In the genomic region with DNA sequence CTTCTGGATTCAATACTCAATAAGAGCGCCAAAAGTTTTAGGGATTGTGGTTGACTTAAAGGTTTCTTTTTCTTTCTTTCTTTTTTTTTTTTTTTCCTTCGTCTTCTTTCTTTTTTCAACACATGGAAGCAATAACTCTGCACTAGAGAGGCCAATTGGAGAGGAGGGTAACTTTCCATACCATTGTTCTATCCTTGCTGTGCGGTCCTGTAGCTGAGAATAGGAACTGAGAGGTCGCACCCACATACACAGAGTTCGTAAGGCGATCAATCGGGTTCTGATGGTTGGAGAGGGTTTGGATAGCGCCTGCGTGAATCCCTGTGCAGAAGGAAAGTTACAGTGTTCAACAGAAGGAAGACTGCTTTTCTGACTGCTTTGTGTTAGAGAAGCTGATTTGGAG, we compare ENCODE assay signal across 21 mouse cellular contexts.
DNase-seq lines count a peak whose midpoint lies in the region; ATAC-seq lines count a peak whose summit lies in the region.
"Had no signal": no experiment of that assay in that cellular context is flagged by ENCODE, and none has a peak within 500 bp of the region (broad histone marks: within the 10 kb centered on the region; RNA-seq: fewer than 3 reads in every experiment).

No protein-coding gene starts in this region.

- ATAC-seq in embryonic facial prominence, embryonic 14.5 days (ENCODE audit: low read depth) = 0 out of 2 replicates have a peak, but pooled peaks have one; percentile 12
- ATAC-seq in limb, embryonic 13.5 days (ENCODE audit: low FRiP score, low read depth) = peak; percentile 77; the same call in 1 of the 2 replicates
- no peak for ATAC-seq in kidney, embryonic 15.5 days (replicated peaks; ENCODE audit: low FRiP score)
- ATAC-seq: forebrain, embryonic 15.5 days; intestine, embryonic 16.5 days had no signal

- H3K9ac ChIP-seq in embryonic facial prominence, embryonic 14.5 days (ENCODE audit: low read depth, low read length) = peak overlapping the region; percentile 40; the same call in 1 of the 2 replicates
- H3K9ac ChIP-seq in limb, embryonic 13.5 days = no peak overlapping the region
- H3K9ac ChIP-seq in kidney, embryonic 15.5 days = no peak overlapping the region
- H3K9ac ChIP-seq: forebrain, embryonic 15.5 days; heart, embryonic 12.5 days; hindbrain, embryonic 15.5 days had no signal

- H3K27me3 ChIP-seq in embryonic facial prominence, embryonic 10.5 days (replicated peaks; ENCODE audit: low read depth, poor library complexity, severe bottlenecking) = no peaks in the 10 kb centered on the region
- no peaks in the 10 kb centered on the region for H3K27me3 ChIP-seq in embryonic facial prominence, embryonic 14.5 days (replicated peaks; ENCODE audit: control insufficient read depth, insufficient read depth, low read length)
- no peaks in the 10 kb centered on the region for H3K27me3 ChIP-seq in limb, embryonic 13.5 days
- no peaks in the 10 kb centered on the region for H3K27me3 ChIP-seq in kidney, embryonic 15.5 days
- H3K27me3 ChIP-seq: forebrain, embryonic 15.5 days; heart, embryonic 12.5 days; hindbrain, embryonic 15.5 days had no signal

- WGBS in embryonic facial prominence, embryonic 10.5 days = 46% methylated on average over 9 of the region's 9 CpGs
- WGBS in embryonic facial prominence, embryonic 14.5 days = 35% methylated on average over 9 of the region's 9 CpGs
- WGBS in limb, embryonic 13.5 days = 39% methylated on average over 9 of the region's 9 CpGs
- 83% methylated on average over 9 of the region's 9 CpGs for whole genome bisulfite sequencing in kidney, embryonic 15.5 days

- peak overlapping the region; percentile 40 for H3K4me2 ChIP-seq in embryonic facial prominence, embryonic 14.5 days (ENCODE audit: low read depth, low read length)
- peak overlapping the region; percentile 37 for H3K4me2 ChIP-seq in limb, embryonic 13.5 days (replicated peaks)
- H3K4me2 ChIP-seq in kidney, embryonic 15.5 days = no peak overlapping the region
- H3K4me2 ChIP-seq: forebrain, embryonic 15.5 days; heart, embryonic 12.5 days; hindbrain, embryonic 15.5 days had no signal

- H3K4me1 ChIP-seq in embryonic facial prominence, embryonic 10.5 days = peaks cover 18% of the 10 kb centered on the region
- H3K4me1 ChIP-seq in embryonic facial prominence, embryonic 14.5 days (ENCODE audit: control insufficient read depth, insufficient read depth, low read length) = peaks cover 11% of the 10 kb centered on the region
- peaks cover 23% of the 10 kb centered on the region for H3K4me1 ChIP-seq in limb, embryonic 13.5 days
- H3K4me1 ChIP-seq in kidney, embryonic 15.5 days = 0 out of 2 replicates have a peak, but pooled peaks cover 2% of the 10 kb centered on the region
- H3K4me1 ChIP-seq: hindbrain, embryonic 15.5 days had no signal

- peak; percentile 22 for DNase-seq in embryo, embryonic 10.5 days (ENCODE audit: low spot score)
- peak; percentile 19 for DNase-seq in embryonic facial prominence, embryonic 10.5 days (ENCODE audit: low spot score)
- DNase-seq in embryonic facial prominence, embryonic 14.5 days (ENCODE audit: low spot score) = peak; percentile 60
- no peak for DNase-seq in thymus, postnatal 36 days
- no peak for DNase-seq in liver
- no peak for DNase-seq in kidney, adult 18-20 months
- DNase-seq: adrenal gland, adult 2 months; adrenal gland, postnatal 25 days; cerebellum, adult 18-20 months; cerebellum, adult 9-11 months; cerebellum, postnatal 36 days; gastrocnemius, postnatal 10 days; heart, adult 18-20 months had no signal

- H3K27ac ChIP-seq in embryonic facial prominence, embryonic 10.5 days (replicated peaks) = no peak overlapping the region
- no peak overlapping the region; the same call in 1 of the 2 replicates for H3K27ac ChIP-seq in embryonic facial prominence, embryonic 14.5 days (replicated peaks; ENCODE audit: low read depth, low read length)
- H3K27ac ChIP-seq in limb, embryonic 13.5 days = no peak overlapping the region
- no peak overlapping the region for H3K27ac ChIP-seq in kidney, embryonic 15.5 days
- H3K27ac ChIP-seq: forebrain, embryonic 10.5 days; forebrain, embryonic 15.5 days; hindbrain, embryonic 15.5 days had no signal

- H3K4me3 ChIP-seq in embryonic facial prominence, embryonic 10.5 days = no peak overlapping the region
- H3K4me3 ChIP-seq in embryonic facial prominence, embryonic 14.5 days (ENCODE audit: low read depth, low read length) = peak overlapping the region; percentile 13; the same call in 1 of the 2 replicates
- no peak overlapping the region for H3K4me3 ChIP-seq in limb, embryonic 13.5 days
- H3K4me3 ChIP-seq in kidney, embryonic 15.5 days (replicated peaks) = no peak overlapping the region
- H3K4me3 ChIP-seq: erythroblast, embryonic 14.5 days; forebrain, embryonic 10.5 days; forebrain, embryonic 15.5 days; heart, embryonic 12.5 days; hindbrain, embryonic 15.5 days had no signal

- H3K36me3 ChIP-seq in embryonic facial prominence, embryonic 10.5 days (replicated peaks) = no peaks in the 10 kb centered on the region
- no peaks in the 10 kb centered on the region for H3K36me3 ChIP-seq in embryonic facial prominence, embryonic 14.5 days (ENCODE audit: control insufficient read depth, insufficient read depth, low read length)
- H3K36me3 ChIP-seq in limb, embryonic 13.5 days = no peaks in the 10 kb centered on the region
- H3K36me3 ChIP-seq in kidney, embryonic 15.5 days = no peaks in the 10 kb centered on the region
- H3K36me3 ChIP-seq: forebrain, embryonic 10.5 days; forebrain, embryonic 15.5 days; heart, embryonic 12.5 days; hindbrain, embryonic 15.5 days had no signal

- no peaks in the 10 kb centered on the region for H3K9me3 ChIP-seq in embryonic facial prominence, embryonic 10.5 days
- H3K9me3 ChIP-seq in embryonic facial prominence, embryonic 14.5 days (ENCODE audit: control insufficient read depth, low read length) = no peaks in the 10 kb centered on the region
- H3K9me3 ChIP-seq in limb, embryonic 13.5 days = no peaks in the 10 kb centered on the region
- H3K9me3 ChIP-seq in kidney, embryonic 15.5 days (replicated peaks) = no peaks in the 10 kb centered on the region
- H3K9me3 ChIP-seq: forebrain, embryonic 10.5 days; forebrain, embryonic 15.5 days; heart, embryonic 12.5 days; hindbrain, embryonic 15.5 days had no signal

Comparison
In these comparisons a context has a peak if more than half of its experiments do, and no peak if none do; other contexts are left out.
1. DNase-seq: peak in embryo, embryonic 10.5 days (single experiment), embryonic facial prominence, embryonic 10.5 days (single experiment) and embryonic facial prominence, embryonic 14.5 days (single experiment); none in thymus, postnatal 36 days (0 of 2), liver (single experiment) and kidney, adult 18-20 months (single experiment).